16 mouse cellular contexts compared by ENCODE assay signal in genomic region chr11:70778058-70778457, GRCm38 (mm10). TPM values are rescaled to one million over a fixed set of nuclear protein-coding genes. Genes with fewer than 3 reads are reported as not detected.
DNase-seq lines count a peak whose midpoint lies in the region; ATAC-seq and TF ChIP-seq lines count a peak whose summit lies in the region.
"Not testable (repeated sequence)": the region's sequence is repeated elsewhere in the genome, so short reads cannot be mapped to it uniquely, and the experiment has no call there.
"Had no signal": no experiment of that assay in that cellular context is flagged by ENCODE, and none has a peak within 500 bp of the region (broad histone marks: within the 10 kb centered on the region; RNA-seq: fewer than 3 reads in every experiment).

No protein-coding gene starts in this region.

- H3K79me2 ChIP-seq in CH12.LX (replicated peaks; ENCODE audit: control insufficient read depth, extremely low read depth, insufficient read depth, poor library complexity, severe bottlenecking) = not testable (repeated sequence)

- ATAC-seq in intestine, postnatal 0 days = peak; percentile 34; the same call in 1 of the 2 replicates
- ATAC-seq in liver, postnatal 0 days = not testable (repeated sequence)
- ATAC-seq in midbrain, embryonic 13.5 days = 0 out of 2 replicates have a peak, but pooled peaks have one; percentile 9

- not testable (repeated sequence) for H3K9me3 ChIP-seq in CH12.LX (replicated peaks; ENCODE audit: low read length); intestine, postnatal 0 days (ENCODE audit: control insufficient read depth); liver, postnatal 0 days (ENCODE audit: low read length); midbrain, embryonic 13.5 days

- H3K4me2 ChIP-seq in CH12.LX (ENCODE audit: insufficient read depth, low read depth, poor library complexity, severe bottlenecking); intestine, postnatal 0 days (replicated peaks; ENCODE audit: low read depth); liver, postnatal 0 days (ENCODE audit: low read depth, low read length); midbrain, embryonic 13.5 days (replicated peaks): not testable (repeated sequence)

- DNase-seq in CH12.LX (ENCODE audit: extremely low read depth) (peak; percentile 70), R1 (ENCODE audit: low read depth, low spot score) (peak; percentile 49)
- DNase-seq in embryo, embryonic 10 days (ENCODE audit: low spot score) = peak; percentile 38
- DNase-seq in heart, adult 11 months = peak; percentile 77
- DNase-seq in liver, postnatal 0 days = not testable (repeated sequence)
- peak; percentile 75 for DNase-seq in splenic B cell, adult 2 months (ENCODE audit: low read depth, low spot score)

- H3K36me3 ChIP-seq in CH12.LX (replicated peaks in 1 of 2; ENCODE audit: control insufficient read depth in 1 of 2, insufficient read depth in 1 of 2, low read length in 1 of 2) = peaks cover 0 to 25% of the 10 kb centered on the region in 2 experiments
- peaks cover 12% of the 10 kb centered on the region; the same call in 1 of the 2 replicates for H3K36me3 ChIP-seq in intestine, postnatal 0 days (ENCODE audit: control insufficient read depth, insufficient read depth)
- H3K36me3 ChIP-seq in liver, postnatal 0 days (replicated peaks; ENCODE audit: insufficient read depth, low read length); splenic B cell, adult 2 months (ENCODE audit: control insufficient read depth, insufficient read depth, low read length, poor library complexity, severe bottlenecking): not testable (repeated sequence)
- H3K36me3 ChIP-seq in midbrain, embryonic 13.5 days = peaks cover 12% of the 10 kb centered on the region

- not testable (repeated sequence) for H3K4me3 ChIP-seq in CH12.LX (replicated peaks in 1 of 3; ENCODE audit: low read depth in 2 of 3, low read length in 2 of 3, poor library complexity in 1 of 3); intestine, postnatal 0 days (ENCODE audit: low read depth, low read length); liver, postnatal 0 days (ENCODE audit: low read depth, low read length); midbrain, embryonic 13.5 days (replicated peaks)

- peak; percentile 28 to 90; a peak in 3 of 4 replicates for TF ChIP-seq CTCF in CH12.LX (conservative IDR thresholded peaks at IDR 0.05 in 1 of 2, IDR thresholded peaks at IDR 0.05 in 1 of 2; ENCODE audit: low read depth in 2 of 2, low read length in 2 of 2)
- TF ChIP-seq CTCF in intestine, postnatal 0 days (IDR thresholded peaks at IDR 0.05; ENCODE audit: low read depth) = peak; percentile 70
- TF ChIP-seq CTCF in liver, postnatal 0 days (IDR thresholded peaks at IDR 0.05; ENCODE audit: low read depth) = peak; percentile 60

- not testable (repeated sequence) for H3K9ac ChIP-seq in CH12.LX (ENCODE audit: insufficient read depth, low read depth); intestine, postnatal 0 days (ENCODE audit: low read depth, low read length); liver, postnatal 0 days (replicated peaks); midbrain, embryonic 13.5 days (replicated peaks)

- 20% methylated on average over 6 of the region's 6 CpGs for WGBS in intestine, postnatal 0 days
- 21% methylated on average over 6 of the region's 6 CpGs for WGBS in liver, postnatal 0 days (ENCODE audit: insufficient replicate concordance)
- 30% methylated on average over 6 of the region's 6 CpGs for WGBS in midbrain, embryonic 13.5 days

- dilution Hi-C loops in CH12.LX (cut with MboI; ENCODE audit: extremely low pct_ligation_motif_present, extremely low pct_unique_long_range_greater_than_20kb, low sequenced_read_pairs) = not testable (repeated sequence)

- not testable (repeated sequence) for TF ChIP-seq EP300 in CH12.LX (IDR thresholded peaks at IDR 0.05; ENCODE audit: low read length); liver, postnatal 0 days (IDR thresholded peaks at IDR 0.05; ENCODE audit: low read depth)

- not testable (repeated sequence) for H3K27ac ChIP-seq in CH12.LX (ENCODE audit: insufficient read depth, low read depth); intestine, postnatal 0 days (ENCODE audit: low read depth, low read length); liver, postnatal 0 days (ENCODE audit: low read depth); midbrain, embryonic 13.5 days

- H3K27me3 ChIP-seq in CH12.LX (replicated peaks); intestine, postnatal 0 days (replicated peaks; ENCODE audit: control insufficient read depth, insufficient read depth, low read length); liver, postnatal 0 days (ENCODE audit: insufficient read depth, low read length); midbrain, embryonic 13.5 days; splenic B cell, adult 2 months (ENCODE audit: control insufficient read depth, insufficient read depth, low read length, poor library complexity, severe bottlenecking): not testable (repeated sequence)

- in situ Hi-C loops in CH12.LX (cut with MboI; ENCODE audit: low pct_ligation_motif_present, low pct_unique_long_range_greater_than_20kb, low sequenced_read_pairs) = loop anchor here (5.0 kb wide), 1 partner anchor 34 kb away; the partner anchor contains the start of gene Scimp

- peaks cover 5 to 18% of the 10 kb centered on the region in 2 experiments; a peak in 3 of 4 replicates for H3K4me1 ChIP-seq in CH12.LX (ENCODE audit: control insufficient read depth in 1 of 2, insufficient read depth in 2 of 2)
- H3K4me1 ChIP-seq in intestine, postnatal 0 days (replicated peaks; ENCODE audit: control insufficient read depth, insufficient read depth, low read length); liver, postnatal 0 days (ENCODE audit: insufficient read depth); midbrain, embryonic 13.5 days (replicated peaks): not testable (repeated sequence)

- TF ChIP-seq RAD21 in CH12.LX (IDR thresholded peaks at IDR 0.05; ENCODE audit: low read depth, low read length) = peak; percentile 86

- TF ChIP-seq POLR2A in CH12.LX (IDR thresholded peaks at IDR 0.05; ENCODE audit: low read depth, low read length) = not testable (repeated sequence)

TF ChIP-seq in CH12.LX, 34 proteins besides CTCF, POLR2A, EP300 and RAD21:
- TF ChIP-seq SMC3 (IDR thresholded peaks at IDR 0.05; ENCODE audit: low read depth, low read length) (peak; percentile 88), ZNF384 (IDR thresholded peaks at IDR 0.05; ENCODE audit: low read depth, low read length) (peak; percentile 78), MEF2A (IDR thresholded peaks at IDR 0.05; ENCODE audit: borderline replicate concordance, low read depth, low read length) (0 out of 2 replicates have a peak, but pooled peaks have one; percentile 35), JUND (conservative IDR thresholded peaks at IDR 0.05; ENCODE audit: low read depth, low read length) (peak; percentile 55; the same call in 1 of the 2 replicates), SIN3A (IDR thresholded peaks at IDR 0.05; ENCODE audit: low read length) (0 out of 2 replicates have a peak, but pooled peaks have one; percentile 34), MYC (IDR thresholded peaks at IDR 0.05; ENCODE audit: low read depth, low read length) (peak; percentile 53; the same call in 1 of the 2 replicates), NELFE (IDR thresholded peaks at IDR 0.05; ENCODE audit: low read depth, low read length) (0 out of 2 replicates have a peak, but pooled peaks have one; percentile 37), MXI1 (IDR thresholded peaks at IDR 0.05; ENCODE audit: low read depth, low read length) (0 out of 2 replicates have a peak, but pooled peaks have one; percentile 30), ZC3H11A (IDR thresholded peaks at IDR 0.05; ENCODE audit: low read depth, low read length) (peak; percentile 84), IRF4 (IDR thresholded peaks at IDR 0.05; ENCODE audit: low read depth, low read length) (0 out of 2 replicates have a peak, but pooled peaks have one; percentile 28)

RNA-seq across cellular contexts. Expression of gene Zfp3, which starts 14.0 kb away (rescaled TPM):
- total RNA-seq in CH12.LX (2012; rRNA removed) = 3.1 and 3.5 TPM in 2 replicates
- 1.7 and 1.9 TPM in 2 replicates for total RNA-seq in CH12.LX (2014; rRNA removed)
- 2.0 and 2.5 TPM in 2 replicates for polyA plus RNA-seq in CH12.LX (2012; ENCODE audit: insufficient read length, low read depth)
- polyA plus RNA-seq in intestine, postnatal 0 days (2015; fragmentation: Nextera tagmentation; extraction: Ambion mirVana) = 4.4 and 5.0 TPM in 2 replicates
- 1.9 and 2.0 TPM in 2 replicates for polyA plus RNA-seq in liver, postnatal 0 days (2015; fragmentation: Nextera tagmentation; extraction: Ambion mirVana)
- 13.2 and 15.1 TPM in 2 replicates for polyA plus RNA-seq in midbrain, embryonic 13.5 days (2015; fragmentation: Nextera tagmentation; extraction: Ambion mirVana)

RNA-seq across cellular contexts. Expression of gene Scimp, which starts 34.3 kb away (rescaled TPM):
- 0.17 and 0.30 TPM in 2 replicates for total RNA-seq in CH12.LX (2012; rRNA removed)
- total RNA-seq in CH12.LX (2014; rRNA removed) = 0.21 and 1.2 TPM in 2 replicates
- polyA plus RNA-seq in CH12.LX (2012; ENCODE audit: insufficient read length, low read depth) = 0.53 and 0.79 TPM in 2 replicates
- 1.9 and 2.0 TPM in 2 replicates for polyA plus RNA-seq in intestine, postnatal 0 days (2015; fragmentation: Nextera tagmentation; extraction: Ambion mirVana)
- polyA plus RNA-seq in liver, postnatal 0 days (2015; fragmentation: Nextera tagmentation; extraction: Ambion mirVana) = 2.6 and 3.0 TPM in 2 replicates
- 0.19 TPM in 1 of 2 replicates, not detected in the other for polyA plus RNA-seq in midbrain, embryonic 13.5 days (2015; fragmentation: Nextera tagmentation; extraction: Ambion mirVana)
- total RNA-seq: layer of hippocampus, postnatal 14 days; left cerebral cortex, postnatal 4 days had no signal
- polyA plus RNA-seq: embryonic facial prominence, embryonic 15.5 days; forebrain, embryonic 15.5 days; heart, embryonic 12.5 days; hindbrain, embryonic 12.5 days; midbrain, embryonic 12.5 days; neural tube, embryonic 13.5 days had no signal
